Mouse (Mus musculus) cortical plate, adult 2 months (tissue): ENCODE data around the gene Fam227a.

ENCODE experiments used
- CTCF ChIP-seq: fragments of 200-500 bp; IDR thresholded peaks from 2 replicates; pipeline ENCODE4 v1.5.1; 2011; ENCODE audit warnings: mild to moderate bottlenecking, control low read depth, low read length; ENCODE audit not compliant: insufficient read depth; ENCODE audit errors: extremely low read depth
- POLR2A ChIP-seq: fragments of 200-500 bp; IDR thresholded peaks from 2 replicates; pipeline ENCODE4 v1.6.1; 2011; ENCODE audit warnings: mild to moderate bottlenecking, low read length, control low read depth; ENCODE audit not compliant: insufficient read depth; ENCODE audit errors: extremely low read depth

DNA sequence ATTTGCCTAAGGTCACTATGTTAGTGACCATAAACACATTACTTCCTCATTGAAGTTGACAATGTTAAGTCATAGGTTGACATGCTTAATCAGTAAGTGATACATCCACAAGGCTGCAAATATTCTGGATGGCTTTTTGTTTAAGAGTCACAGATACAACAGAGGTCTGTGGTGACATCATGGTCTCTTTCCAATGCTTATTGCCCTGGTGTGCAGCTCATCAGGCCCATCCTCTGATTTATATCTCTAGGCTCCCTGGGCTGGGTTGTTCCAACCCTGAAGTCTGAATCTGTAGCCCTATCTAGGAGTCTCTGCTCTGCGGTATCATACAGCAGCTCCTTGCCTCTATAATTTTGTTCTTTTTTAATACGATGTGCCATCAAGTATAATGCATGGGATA is 81.8 kb downstream of the Fam227a start:
- TF ChIP-seq CTCF: no peak
- TF ChIP-seq POLR2A: no peak
